Mouse (Mus musculus): ENCODE measurements around the gene Elovl7. TPM values are rescaled to one million over a fixed set of nuclear protein-coding genes. Genes with fewer than 3 reads are reported as not detected.

The Elovl7 gene
- polyA plus RNA-seq, 1 experiment from 2014 or later: 1.5 TPM

DNA sequence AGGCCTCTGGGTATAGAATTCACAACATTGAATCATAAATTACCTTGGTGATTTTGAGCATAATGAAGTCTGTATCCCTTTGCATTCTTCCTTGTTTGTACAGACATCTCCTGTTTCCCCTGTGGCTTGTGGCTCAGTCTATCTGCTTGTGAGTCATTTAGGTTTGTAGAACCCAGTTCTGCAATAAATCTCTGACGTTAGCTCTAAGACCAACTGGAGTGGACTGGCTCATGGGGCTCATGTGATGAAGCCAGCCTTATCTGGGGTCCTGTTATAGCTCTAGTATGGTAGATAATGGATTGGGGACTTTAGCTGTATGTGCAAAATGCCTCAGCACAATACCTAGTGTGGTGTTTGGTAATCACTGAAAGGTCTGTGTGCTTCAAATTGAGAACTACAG lies 89.6 kb downstream of the Elovl7 start:
- no peak overlapping the region for H3K27ac ChIP-seq (ENCODE audit: poor library complexity, severe bottlenecking)
- H3K9ac ChIP-seq: no peak overlapping the region
- H3K4me1 ChIP-seq (replicated peaks): peaks cover 5% of the 10 kb centered on the region
- ATAC-seq (ENCODE audit: insufficient number of reproducible peaks, low FRiP score): no peak
- no peak overlapping the region for H3K4me2 ChIP-seq
- H3K4me3 ChIP-seq: no peak overlapping the region
- no peaks in the 10 kb centered on the region for H3K36me3 ChIP-seq
- peaks cover 70% of the 10 kb centered on the region for H3K27me3 ChIP-seq (replicated peaks)
- H3K9me3 ChIP-seq (replicated peaks): no peaks in the 10 kb centered on the region
- WGBS: 29% methylated on average over 1 of the region's 1 CpGs

DNA sequence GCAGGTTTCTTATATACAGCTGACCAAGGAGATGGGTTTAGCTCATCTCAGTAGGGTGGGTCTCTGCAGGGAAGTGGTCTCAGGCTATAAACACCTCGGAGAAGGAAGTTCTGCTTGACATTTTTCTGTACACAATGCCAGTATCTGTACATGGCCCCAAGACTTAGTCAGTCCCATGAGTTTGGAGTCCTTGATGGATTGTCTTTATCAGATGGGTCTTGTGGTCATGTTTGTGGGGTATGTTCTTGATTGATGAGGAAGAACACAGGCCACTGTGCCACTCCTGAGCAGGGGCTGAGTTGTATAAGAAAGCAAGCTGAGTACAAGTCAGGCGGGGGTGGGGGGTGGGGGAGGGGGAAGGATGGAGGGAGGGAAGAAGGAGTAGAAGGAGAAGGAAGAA lies 90.5 kb downstream of the Elovl7 start:
- no peak overlapping the region for H3K27ac ChIP-seq (ENCODE audit: poor library complexity, severe bottlenecking)
- no peak for ATAC-seq (ENCODE audit: insufficient number of reproducible peaks, low FRiP score)
- H3K27me3 ChIP-seq (replicated peaks): peaks cover 71% of the 10 kb centered on the region
- H3K9me3 ChIP-seq (replicated peaks): no peaks in the 10 kb centered on the region
- no peak overlapping the region for H3K4me3 ChIP-seq
- 40% methylated on average over 2 of the region's 2 CpGs for WGBS
- no peak overlapping the region for H3K9ac ChIP-seq
- no peaks in the 10 kb centered on the region for H3K36me3 ChIP-seq
- no peak overlapping the region for H3K4me2 ChIP-seq
- peaks cover 5% of the 10 kb centered on the region for H3K4me1 ChIP-seq (replicated peaks)

DNA sequence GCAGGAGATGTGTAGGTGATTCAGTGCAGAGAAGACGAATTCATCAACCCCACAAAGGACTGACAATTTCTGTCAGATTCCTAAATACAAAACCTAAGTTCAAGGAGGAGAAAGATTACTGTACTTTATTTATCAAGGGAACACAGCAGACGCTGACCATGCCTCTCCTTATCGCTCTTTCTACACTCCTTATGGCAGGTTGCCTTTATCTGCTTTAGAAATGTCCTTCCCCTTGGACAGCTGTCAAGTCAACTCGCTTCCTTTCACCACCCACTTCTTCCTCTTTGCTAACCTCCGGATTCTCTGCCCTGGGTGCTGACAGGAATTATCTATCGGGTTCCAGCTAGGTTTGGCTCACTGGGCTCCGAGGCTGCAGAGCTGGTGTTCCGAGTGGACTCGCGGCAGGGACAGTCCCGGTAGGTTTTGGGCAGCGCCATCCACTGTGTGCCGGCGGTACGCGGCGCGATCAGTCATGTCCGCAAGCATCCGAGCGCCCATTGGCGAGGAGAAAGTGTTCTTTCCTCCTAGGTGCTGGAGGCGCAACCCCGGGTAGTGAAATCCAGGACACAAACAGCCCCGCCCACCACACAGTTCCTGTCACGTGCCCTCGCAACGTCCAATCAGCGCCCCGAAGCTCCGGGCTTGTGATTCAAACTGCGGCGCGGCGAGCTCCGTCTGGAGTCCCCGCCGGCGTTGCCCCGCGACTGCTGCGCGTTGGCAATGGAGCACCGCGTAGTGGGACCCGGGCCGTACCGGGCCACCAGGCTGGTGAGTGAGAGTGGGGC lies 101.7 kb downstream of the Elovl7 start, which contains the start of gene Depdc1b:
TSS of gene Depdc1b (plus strand) at position 631 of the 785 bp plus-strand sequence.
- peaks cover 69% of the 10 kb centered on the region for H3K27me3 ChIP-seq (replicated peaks)

DNA sequence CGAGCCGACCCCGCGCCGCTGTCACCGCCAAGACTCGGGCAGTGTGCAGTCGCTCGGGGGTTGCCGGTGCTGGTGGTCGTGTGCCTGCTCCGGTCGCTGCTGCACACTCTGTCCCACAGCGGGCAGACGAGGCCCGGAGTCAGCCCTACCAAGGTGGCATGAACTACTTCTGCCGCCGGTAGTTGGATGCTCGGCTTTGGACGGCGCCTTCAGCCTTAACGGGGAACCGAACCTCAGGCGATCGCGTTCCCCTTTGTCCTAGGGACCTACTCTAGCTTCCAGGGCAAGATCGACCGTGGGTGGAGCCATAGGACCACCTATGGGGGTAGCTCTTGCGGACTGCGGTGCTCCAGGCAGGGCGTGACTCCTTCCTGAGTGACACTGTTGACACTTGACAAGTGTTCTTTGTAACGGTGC lies 102.3 kb downstream of the Elovl7 start:
- peak overlapping the region; percentile 77 for H3K9ac ChIP-seq
- H3K36me3 ChIP-seq: no peaks in the 10 kb centered on the region
- WGBS: under 1% methylated on average over 32 of the region's 32 CpGs
- peak overlapping the region; percentile 66; the same call in 1 of the 2 replicates for H3K27ac ChIP-seq (ENCODE audit: poor library complexity, severe bottlenecking)
- H3K4me2 ChIP-seq: peak overlapping the region; percentile 99
- H3K9me3 ChIP-seq (replicated peaks): peaks cover 6% of the 10 kb centered on the region; the same call in 1 of the 2 replicates
- peaks cover 64% of the 10 kb centered on the region for H3K27me3 ChIP-seq (replicated peaks)
- H3K4me1 ChIP-seq (replicated peaks): peaks cover 13% of the 10 kb centered on the region
- H3K4me3 ChIP-seq: peak overlapping the region; percentile 82
- peak; percentile 58 for ATAC-seq (ENCODE audit: insufficient number of reproducible peaks, low FRiP score)

More for the DNA sequence above, 101.7 kb downstream of the Elovl7 start, which contains the start of gene Depdc1b:
- H3K9me3 ChIP-seq (replicated peaks): peaks cover 11% of the 10 kb centered on the region; the same call in 1 of the 2 replicates
- WGBS: under 1% methylated on average over 48 of the region's 48 CpGs
- peak within 1 kb of the TSS; percentile 74 for H3K27ac ChIP-seq (ENCODE audit: poor library complexity, severe bottlenecking)
- H3K4me2 ChIP-seq: peak within 1 kb of the TSS; percentile 99
- H3K36me3 ChIP-seq: no peaks in the 10 kb centered on the region
- H3K9ac ChIP-seq: peak within 1 kb of the TSS; percentile 77
- H3K4me1 ChIP-seq (replicated peaks): peaks cover 13% of the 10 kb centered on the region
- peak; percentile 98 for ATAC-seq (ENCODE audit: insufficient number of reproducible peaks, low FRiP score)
- H3K4me3 ChIP-seq: peak within 1 kb of the TSS; percentile 82

DNA sequence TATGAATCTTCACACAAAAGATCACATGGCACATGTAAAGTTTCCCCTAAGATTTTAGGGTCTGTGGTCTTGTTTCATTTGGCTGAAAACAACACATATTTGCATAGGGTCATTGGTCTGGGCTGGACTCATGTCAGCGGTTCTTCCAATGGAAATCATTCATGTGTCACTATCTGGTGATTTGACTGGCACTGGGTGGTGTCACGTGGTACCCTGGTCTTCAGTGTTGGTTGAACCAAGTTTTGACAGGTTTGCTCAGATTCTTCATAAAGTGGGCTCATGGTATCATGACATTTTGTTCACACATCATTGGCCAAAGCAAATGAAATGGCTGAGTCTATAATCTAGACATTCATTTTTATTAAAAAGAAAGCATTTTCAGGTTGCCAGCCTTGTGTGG lies 103.2 kb downstream of the Elovl7 start:
- no peak for ATAC-seq (ENCODE audit: insufficient number of reproducible peaks, low FRiP score)
- Histone ChIP-seq H3K9me3 (replicated peaks) (peaks cover 4% of the 10 kb centered on the region; the same call in 1 of the 2 replicates), H3K4me2 (peak overlapping the region; percentile 99), H3K4me1 (replicated peaks) (peaks cover 13% of the 10 kb centered on the region), H3K36me3 (no peaks in the 10 kb centered on the region), H3K4me3 (peak overlapping the region; percentile 82; the same call in 1 of the 2 replicates), H3K27me3 (replicated peaks) (peaks cover 64% of the 10 kb centered on the region), H3K9ac (no peak overlapping the region), H3K27ac (ENCODE audit: poor library complexity, severe bottlenecking) (no peak overlapping the region)
- 78% methylated on average over 2 of the region's 2 CpGs for WGBS

DNA sequence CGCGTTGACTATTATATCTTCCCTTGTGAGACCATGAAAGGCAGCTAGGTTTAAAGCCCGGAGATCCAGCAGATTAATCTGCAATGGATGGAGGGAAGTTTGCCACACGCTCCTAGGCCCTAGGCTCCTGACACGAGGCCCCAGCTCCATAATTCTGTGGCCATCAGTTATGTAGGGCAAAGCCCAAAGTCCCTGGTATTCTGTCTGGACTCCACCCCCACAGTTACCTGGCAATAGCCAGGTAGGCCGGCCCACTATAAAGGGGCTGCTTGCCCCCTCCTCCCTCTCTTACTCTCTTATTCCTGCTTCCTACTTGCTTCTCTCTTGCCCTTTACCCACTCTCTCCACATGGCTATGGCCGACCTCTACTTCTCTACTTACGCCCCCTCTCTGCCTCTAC lies 104.8 kb downstream of the Elovl7 start:
- no peak overlapping the region for H3K27ac ChIP-seq (ENCODE audit: poor library complexity, severe bottlenecking)
- 90% methylated on average over 8 of the region's 8 CpGs for WGBS
- H3K9ac ChIP-seq: no peak overlapping the region
- peaks cover 4% of the 10 kb centered on the region; the same call in 1 of the 2 replicates for H3K9me3 ChIP-seq (replicated peaks)
- H3K4me2 ChIP-seq: no peak overlapping the region
- H3K4me3 ChIP-seq: no peak overlapping the region
- H3K27me3 ChIP-seq (replicated peaks): peaks cover 59% of the 10 kb centered on the region
- no peak for ATAC-seq (ENCODE audit: insufficient number of reproducible peaks, low FRiP score)
- H3K4me1 ChIP-seq (replicated peaks): peaks cover 13% of the 10 kb centered on the region
- no peaks in the 10 kb centered on the region for H3K36me3 ChIP-seq

DNA sequence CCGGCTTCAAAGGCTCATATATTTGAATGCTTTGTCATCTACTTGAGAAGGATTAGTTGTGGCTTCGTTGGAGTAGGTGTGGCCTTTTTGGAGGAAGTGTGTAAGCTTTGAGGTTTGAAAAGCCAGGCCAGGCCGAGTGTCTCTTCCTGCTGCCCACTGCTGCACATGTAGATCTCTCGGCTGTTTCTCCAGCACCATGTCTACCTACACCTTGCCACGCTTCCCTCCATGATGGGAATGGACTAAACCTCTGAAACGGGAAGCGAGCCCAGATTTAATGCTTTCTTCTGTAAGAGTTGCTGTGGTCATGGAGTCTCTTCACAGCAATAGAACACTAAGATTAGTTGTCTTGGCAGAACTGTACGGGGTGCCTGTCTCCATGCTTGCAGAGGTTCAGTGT lies 106.0 kb downstream of the Elovl7 start:
- H3K27ac ChIP-seq (ENCODE audit: poor library complexity, severe bottlenecking): no peak overlapping the region
- ATAC-seq (ENCODE audit: insufficient number of reproducible peaks, low FRiP score): no peak
- H3K9me3 ChIP-seq (replicated peaks): peaks cover 4% of the 10 kb centered on the region; the same call in 1 of the 2 replicates
- no peak overlapping the region for H3K9ac ChIP-seq
- peaks cover 71% of the 10 kb centered on the region for H3K27me3 ChIP-seq (replicated peaks)
- WGBS: 89% methylated on average over 8 of the region's 8 CpGs
- H3K36me3 ChIP-seq: peaks cover 5% of the 10 kb centered on the region; the same call in 1 of the 2 replicates
- no peak overlapping the region for H3K4me2 ChIP-seq
- no peak overlapping the region for H3K4me3 ChIP-seq
- H3K4me1 ChIP-seq (replicated peaks): peaks cover 12% of the 10 kb centered on the region

DNA sequence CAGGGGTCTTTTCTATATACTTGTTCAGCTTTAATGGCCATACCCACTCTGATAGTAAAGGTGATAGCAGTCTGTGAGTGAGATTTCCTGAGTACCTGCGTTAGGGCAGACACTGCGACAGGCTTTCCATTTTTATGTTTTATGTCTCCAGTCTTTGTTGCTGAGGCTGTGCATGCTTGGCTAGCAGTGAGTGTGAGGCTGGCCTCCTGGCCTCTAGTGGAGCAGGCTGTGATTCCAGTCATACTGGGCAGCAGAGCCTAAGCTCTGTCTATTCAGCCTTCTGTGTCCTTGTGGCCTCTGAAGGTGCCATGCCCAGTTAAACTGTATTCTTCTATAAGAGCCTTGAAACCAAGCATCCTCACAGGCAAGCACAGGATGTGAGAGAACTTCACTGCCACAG lies 108.3 kb downstream of the Elovl7 start:
- H3K4me2 ChIP-seq: no peak overlapping the region
- no peak for ATAC-seq (ENCODE audit: insufficient number of reproducible peaks, low FRiP score)
- peaks cover 75% of the 10 kb centered on the region for H3K27me3 ChIP-seq (replicated peaks)
- H3K36me3 ChIP-seq: peaks cover 8% of the 10 kb centered on the region; the same call in 1 of the 2 replicates
- WGBS: 86% methylated on average over 2 of the region's 2 CpGs
- no peaks in the 10 kb centered on the region; the same call in 1 of the 2 replicates for H3K4me1 ChIP-seq (replicated peaks)
- H3K27ac ChIP-seq (ENCODE audit: poor library complexity, severe bottlenecking): no peak overlapping the region
- H3K4me3 ChIP-seq: no peak overlapping the region
- H3K9me3 ChIP-seq (replicated peaks): peaks cover 4% of the 10 kb centered on the region; the same call in 1 of the 2 replicates
- H3K9ac ChIP-seq: no peak overlapping the region

DNA sequence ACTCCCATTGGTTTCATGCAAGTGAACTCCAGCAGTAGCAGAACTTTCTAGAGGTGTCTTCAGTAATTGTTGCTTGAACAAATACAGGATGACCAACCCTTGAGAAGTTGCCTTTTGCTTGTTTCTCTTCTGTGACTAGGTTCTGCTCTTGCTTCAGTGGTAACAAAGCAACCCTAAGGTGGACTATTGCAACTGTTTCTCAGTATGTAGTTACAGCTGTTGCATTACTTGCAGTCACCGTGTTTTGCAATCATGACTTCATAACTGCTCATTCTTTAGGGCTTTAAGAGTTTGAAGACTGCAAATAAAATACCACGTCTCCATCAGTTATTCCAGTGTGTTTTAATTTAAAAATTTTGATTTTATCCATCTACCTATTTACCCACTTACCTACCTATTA lies 109.1 kb downstream of the Elovl7 start:
- no peak overlapping the region for H3K9ac ChIP-seq
- peaks cover 8% of the 10 kb centered on the region; the same call in 1 of the 2 replicates for H3K36me3 ChIP-seq
- H3K4me1 ChIP-seq (replicated peaks): no peaks in the 10 kb centered on the region
- H3K4me3 ChIP-seq: no peak overlapping the region
- H3K9me3 ChIP-seq (replicated peaks): 0 out of 2 replicates have a peak, but pooled peaks cover under 1% of the 10 kb centered on the region
- ATAC-seq (ENCODE audit: insufficient number of reproducible peaks, low FRiP score): no peak
- no peak overlapping the region for H3K4me2 ChIP-seq
- WGBS: 87% methylated on average over 2 of the region's 2 CpGs
- peaks cover 67% of the 10 kb centered on the region for H3K27me3 ChIP-seq (replicated peaks)
- no peak overlapping the region for H3K27ac ChIP-seq (ENCODE audit: poor library complexity, severe bottlenecking)

DNA sequence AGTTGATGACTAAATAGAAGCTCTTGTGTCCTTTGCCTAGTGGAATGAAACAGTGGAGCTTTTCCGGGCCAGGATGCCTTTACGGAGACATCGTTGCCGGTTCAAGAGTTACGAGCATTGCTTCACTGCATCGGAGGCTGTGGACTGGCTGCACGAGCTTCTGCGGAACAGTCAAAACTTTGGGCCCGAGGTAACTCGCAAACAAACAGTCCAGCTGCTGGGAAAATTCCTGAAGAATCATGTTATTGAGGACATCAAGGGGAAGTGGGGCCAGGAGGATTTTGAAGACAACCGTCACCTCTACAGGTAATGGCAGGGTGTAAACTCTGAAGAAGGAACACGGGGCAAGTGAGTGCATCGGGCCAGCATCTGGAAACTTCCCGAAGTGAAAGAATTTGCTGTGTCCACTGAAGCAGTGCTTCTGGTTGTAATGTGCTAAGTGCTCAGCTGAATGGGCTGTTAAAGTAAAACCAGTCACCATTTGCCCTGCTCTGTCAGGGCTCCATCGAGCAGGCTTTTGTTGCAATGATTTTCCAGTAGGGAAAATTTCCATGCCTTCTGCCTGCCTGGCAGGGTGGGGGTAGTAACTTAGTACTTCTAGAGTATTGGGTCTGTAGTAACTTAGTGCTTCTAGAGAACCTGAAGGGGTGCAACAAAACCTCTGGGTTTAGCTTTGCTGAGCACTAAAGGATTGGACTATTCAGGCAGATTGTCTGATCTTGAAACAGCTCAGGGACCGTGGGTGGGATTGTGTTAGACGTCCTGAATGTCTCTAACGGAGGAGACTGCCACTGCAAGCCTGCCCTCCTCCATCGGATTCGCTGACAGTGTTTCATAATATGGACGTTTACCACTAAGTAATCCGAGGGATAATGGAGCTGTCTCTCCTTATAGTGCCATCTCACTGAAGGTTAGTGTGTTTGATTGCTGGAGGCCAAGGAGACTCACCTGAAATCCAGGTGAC lies 109.9 kb downstream of the Elovl7 start:
- H3K4me3 ChIP-seq: no peak overlapping the region
- WGBS: 89% methylated on average over 22 of the region's 22 CpGs
- H3K27ac ChIP-seq (ENCODE audit: poor library complexity, severe bottlenecking): no peak overlapping the region
- no peak for ATAC-seq (ENCODE audit: insufficient number of reproducible peaks, low FRiP score)
- H3K27me3 ChIP-seq (replicated peaks): peaks cover 60% of the 10 kb centered on the region
- H3K36me3 ChIP-seq: peaks cover 8% of the 10 kb centered on the region; the same call in 1 of the 2 replicates
- H3K4me1 ChIP-seq (replicated peaks): no peaks in the 10 kb centered on the region
- H3K9me3 ChIP-seq (replicated peaks): no peaks in the 10 kb centered on the region
- H3K9ac ChIP-seq: no peak overlapping the region
- H3K4me2 ChIP-seq: no peak overlapping the region
